Mouse (Mus musculus): ENCODE results near the gene Cabp4. TPM values are rescaled to one million over a fixed set of nuclear protein-coding genes. Genes with fewer than 3 reads are reported as not detected.

The Cabp4 gene
- polyA plus RNA-seq, 1 experiment: 0.16 TPM

- TF ChIP-seq CTCF (IDR thresholded peaks at IDR 0.05; ENCODE audit: control insufficient read depth, insufficient read depth, insufficient replicate concordance, low read depth, low read length) (no peak), POLR2A (IDR thresholded peaks at IDR 0.05; ENCODE audit: control insufficient read depth, low read depth, low read length) (no peak)
- no peak overlapping the region for H3K4me3 ChIP-seq (ENCODE audit: control insufficient read depth, low read depth, low read length)
- no peaks in the 10 kb centered on the region for H3K27me3 ChIP-seq (ENCODE audit: control insufficient read depth, insufficient read depth, low read length)
- peaks cover 24% of the 10 kb centered on the region for H3K4me1 ChIP-seq (ENCODE audit: control insufficient read depth, insufficient read depth, low read length)
- H3K36me3 ChIP-seq (ENCODE audit: control insufficient read depth, insufficient read depth, low read length): no peaks in the 10 kb centered on the region
- H3K27ac ChIP-seq (ENCODE audit: control insufficient read depth, insufficient read depth, low read depth, low read length): no peak overlapping the region
Measured at GRCm38 (mm10) chr19:4103792-4104191, 40.0 kb downstream of the Cabp4 start.

- Histone ChIP-seq H3K4me3 (ENCODE audit: control insufficient read depth, low read depth, low read length) (no peak overlapping the region), H3K4me1 (ENCODE audit: control insufficient read depth, insufficient read depth, low read length) (peaks cover 29% of the 10 kb centered on the region), H3K27me3 (ENCODE audit: control insufficient read depth, insufficient read depth, low read length) (no peaks in the 10 kb centered on the region), H3K36me3 (ENCODE audit: control insufficient read depth, insufficient read depth, low read length) (no peaks in the 10 kb centered on the region), H3K27ac (ENCODE audit: control insufficient read depth, insufficient read depth, low read depth, low read length) (no peak overlapping the region)
- TF ChIP-seq CTCF (IDR thresholded peaks at IDR 0.05; ENCODE audit: control insufficient read depth, insufficient read depth, insufficient replicate concordance, low read depth, low read length): no peak
- TF ChIP-seq POLR2A (IDR thresholded peaks at IDR 0.05; ENCODE audit: control insufficient read depth, low read depth, low read length): no peak
Measured at GRCm38 (mm10) chr19:4103294-4103693, 40.5 kb downstream of the Cabp4 start.

- Histone ChIP-seq H3K4me3 (ENCODE audit: control insufficient read depth, low read depth, low read length) (no peak overlapping the region), H3K4me1 (ENCODE audit: control insufficient read depth, insufficient read depth, low read length) (peaks cover 35% of the 10 kb centered on the region), H3K27ac (ENCODE audit: control insufficient read depth, insufficient read depth, low read depth, low read length) (no peak overlapping the region), H3K36me3 (ENCODE audit: control insufficient read depth, insufficient read depth, low read length) (no peaks in the 10 kb centered on the region), H3K27me3 (ENCODE audit: control insufficient read depth, insufficient read depth, low read length) (no peaks in the 10 kb centered on the region)
- TF ChIP-seq CTCF (IDR thresholded peaks at IDR 0.05; ENCODE audit: control insufficient read depth, insufficient read depth, insufficient replicate concordance, low read depth, low read length) (no peak), POLR2A (IDR thresholded peaks at IDR 0.05; ENCODE audit: control insufficient read depth, low read depth, low read length) (no peak)
Measured at GRCm38 (mm10) chr19:4102626-4103025, 41.2 kb downstream of the Cabp4 start.

- TF ChIP-seq CTCF (IDR thresholded peaks at IDR 0.05; ENCODE audit: control insufficient read depth, insufficient read depth, insufficient replicate concordance, low read depth, low read length): no peak
- no peak for TF ChIP-seq POLR2A (IDR thresholded peaks at IDR 0.05; ENCODE audit: control insufficient read depth, low read depth, low read length)
- Histone ChIP-seq H3K27ac (ENCODE audit: control insufficient read depth, insufficient read depth, low read depth, low read length) (no peak overlapping the region), H3K4me1 (ENCODE audit: control insufficient read depth, insufficient read depth, low read length) (peaks cover 37% of the 10 kb centered on the region), H3K36me3 (ENCODE audit: control insufficient read depth, insufficient read depth, low read length) (no peaks in the 10 kb centered on the region), H3K4me3 (ENCODE audit: control insufficient read depth, low read depth, low read length) (no peak overlapping the region), H3K27me3 (ENCODE audit: control insufficient read depth, insufficient read depth, low read length) (no peaks in the 10 kb centered on the region)
Measured at GRCm38 (mm10) chr19:4102049-4102448, 41.8 kb downstream of the Cabp4 start.

GRCm38 (mm10) chr19:4101466-4101865 lies 42.4 kb downstream of the Cabp4 start:
- Histone ChIP-seq H3K27me3 (ENCODE audit: control insufficient read depth, insufficient read depth, low read length) (no peaks in the 10 kb centered on the region), H3K36me3 (ENCODE audit: control insufficient read depth, insufficient read depth, low read length) (no peaks in the 10 kb centered on the region), H3K4me3 (ENCODE audit: control insufficient read depth, low read depth, low read length) (peak overlapping the region; percentile 79), H3K27ac (ENCODE audit: control insufficient read depth, insufficient read depth, low read depth, low read length) (no peak overlapping the region), H3K4me1 (ENCODE audit: control insufficient read depth, insufficient read depth, low read length) (peaks cover 40% of the 10 kb centered on the region)
- TF ChIP-seq CTCF (IDR thresholded peaks at IDR 0.05; ENCODE audit: control insufficient read depth, insufficient read depth, insufficient replicate concordance, low read depth, low read length) (no peak), POLR2A (IDR thresholded peaks at IDR 0.05; ENCODE audit: control insufficient read depth, low read depth, low read length) (no peak)

- Histone ChIP-seq H3K4me1 (ENCODE audit: control insufficient read depth, insufficient read depth, low read length) (peaks cover 42% of the 10 kb centered on the region), H3K27ac (ENCODE audit: control insufficient read depth, insufficient read depth, low read depth, low read length) (no peak overlapping the region), H3K27me3 (ENCODE audit: control insufficient read depth, insufficient read depth, low read length) (no peaks in the 10 kb centered on the region), H3K4me3 (ENCODE audit: control insufficient read depth, low read depth, low read length) (peak overlapping the region; percentile 79), H3K36me3 (ENCODE audit: control insufficient read depth, insufficient read depth, low read length) (no peaks in the 10 kb centered on the region)
- TF ChIP-seq CTCF (IDR thresholded peaks at IDR 0.05; ENCODE audit: control insufficient read depth, insufficient read depth, insufficient replicate concordance, low read depth, low read length): no peak
- TF ChIP-seq POLR2A (IDR thresholded peaks at IDR 0.05; ENCODE audit: control insufficient read depth, low read depth, low read length): no peak
Measured at GRCm38 (mm10) chr19:4100718-4101261, 43.0 kb downstream of the Cabp4 start.

GRCm38 (mm10) chr19:4099837-4100717 lies 43.8 kb downstream of the Cabp4 start, which contains the start of gene Pitpnm1:
Gene Pitpnm1 (plus strand): TSS chr19:4099998.
- H3K4me1 ChIP-seq (ENCODE audit: control insufficient read depth, insufficient read depth, low read length): peaks cover 42% of the 10 kb centered on the region
- no peak for TF ChIP-seq CTCF (IDR thresholded peaks at IDR 0.05; ENCODE audit: control insufficient read depth, insufficient read depth, insufficient replicate concordance, low read depth, low read length)
- TF ChIP-seq POLR2A (IDR thresholded peaks at IDR 0.05; ENCODE audit: control insufficient read depth, low read depth, low read length): no peak
- H3K27ac ChIP-seq (ENCODE audit: control insufficient read depth, insufficient read depth, low read depth, low read length): no peak within 1 kb of the TSS
- peak within 1 kb of the TSS; percentile 79 for H3K4me3 ChIP-seq (ENCODE audit: control insufficient read depth, low read depth, low read length)
- no peaks in the 10 kb centered on the region for H3K27me3 ChIP-seq (ENCODE audit: control insufficient read depth, insufficient read depth, low read length)
- H3K36me3 ChIP-seq (ENCODE audit: control insufficient read depth, insufficient read depth, low read length): no peaks in the 10 kb centered on the region

Measured in testis, adult 2 months (tissue).